Mouse (Mus musculus): Measurements from ENCODE around the gene Col3a1. TPM values are rescaled to one million over a fixed set of nuclear protein-coding genes. Genes with fewer than 3 reads are reported as not detected.

Gene Col3a1
- polyA plus RNA-seq, 1 experiment from 2014 or later: 209 TPM

Small RNAs within 50 kb of the gene (microRNA-seq; reads per million reads assigned to microRNA genes)
- not detected for gene Gm47302

Other genes starting within 250 kb of the Col3a1 start
- gene Col5a2, start 191.7 kb downstream of the Col3a1 start, polyA plus RNA-seq (2015; fragmentation: Nextera tagmentation; extraction: Ambion mirVana): 11.7 and 13.3 TPM in 2 replicates

All from hindbrain, embryonic 15.5 days (tissue).